Mouse (Mus musculus): ENCODE measurements around the gene Akap5. TPM values are rescaled to one million over a fixed set of nuclear protein-coding genes. Genes with fewer than 3 reads are reported as not detected.

The Akap5 gene
- total RNA-seq (2021), result 1 to 10 TPM; 2.2 to 3.5 TPM
- long read RNA-seq, experiment 1, full-length matches to known transcripts, result 2 of 2 reads
- long read RNA-seq, experiment 1, partial matches to known transcripts, result 0 of 2 reads
- long read RNA-seq, experiment 1, other reads (novel, unspliced or antisense), result 0 of 2 reads
- long read RNA-seq, experiment 2, full-length matches to known transcripts, result 2 of 2 reads
- long read RNA-seq, experiment 2, partial matches to known transcripts, result 0 of 2 reads
- long read RNA-seq, experiment 2, other reads (novel, unspliced or antisense), result 0 of 2 reads

- intact Hi-C loops (cut with DNase I), result no loop called here
Observed at GRCm38 (mm10) chr12:76324679-76325431, at the start of gene Akap5. Akap5 (plus strand) TSS chr12:76324891.

DNA sequence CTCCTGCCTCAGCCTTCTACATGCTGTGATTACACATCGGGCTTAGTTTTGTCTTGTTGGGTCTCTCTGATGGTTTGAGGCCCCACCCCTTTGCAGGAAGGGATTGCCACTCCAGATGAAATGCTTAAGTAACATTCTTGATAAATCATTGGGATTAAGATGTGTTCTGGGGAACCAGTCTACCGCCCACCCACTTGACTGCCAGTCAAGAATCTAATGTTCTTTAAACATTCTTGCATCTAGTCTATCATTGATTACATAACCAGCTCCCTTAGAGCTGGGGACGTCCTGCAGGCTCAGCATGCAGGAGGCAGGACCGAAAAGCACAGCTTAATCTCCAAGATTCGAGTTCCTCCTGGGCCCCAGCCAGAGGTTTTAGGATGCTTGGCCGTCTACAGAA lies 46.5 kb upstream of the Akap5 start:
- no peak for DNase-seq
- intact Hi-C loops (cut with DNase I), result no loop called here

More at GRCm38 (mm10) chr12:76324679-76325431, at the start of gene Akap5:
- DNase-seq, result peak; percentile 66 to 68

- intact Hi-C loops (cut with DNase I), result no loop called here
- no peak for DNase-seq
Observed at GRCm38 (mm10) chr12:76280556-76280955, 44.1 kb upstream of the Akap5 start.

GRCm38 (mm10) chr12:76281111-76281660 lies 43.5 kb upstream of the Akap5 start:
- intact Hi-C loops (cut with DNase I), result no loop called here
- DNase-seq, result no peak

DNA sequence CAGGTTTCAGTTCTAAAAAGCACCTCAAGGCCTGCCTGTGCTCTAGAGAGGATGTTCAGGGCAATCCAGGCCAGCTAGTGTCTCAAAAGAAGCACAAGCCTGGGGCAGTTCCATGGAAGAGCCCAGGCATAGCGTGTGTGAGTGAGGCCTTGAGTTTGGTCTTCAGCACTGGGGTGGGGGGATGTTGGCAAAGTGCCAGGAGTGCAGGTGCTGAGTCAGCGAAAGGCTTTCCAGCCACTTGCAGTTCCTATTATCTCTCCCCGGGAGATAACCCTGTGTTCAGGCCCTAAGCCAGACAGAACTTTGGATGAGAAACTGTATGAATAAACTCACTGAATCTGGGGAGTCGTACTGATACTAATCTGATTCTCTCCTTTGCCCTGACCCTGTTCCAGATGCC lies 42.6 kb upstream of the Akap5 start:
- intact Hi-C loops (cut with DNase I), result no loop called here
- DNase-seq, result peak in 1 of 2 experiments; percentile 20

- no peak for DNase-seq
- intact Hi-C loops (cut with DNase I), result no loop called here
Observed at GRCm38 (mm10) chr12:76282532-76283173, 42.0 kb upstream of the Akap5 start.

- no peak for DNase-seq
- intact Hi-C loops (cut with DNase I), result no loop called here
Observed at GRCm38 (mm10) chr12:76285418-76285817, 39.3 kb upstream of the Akap5 start.

GRCm38 (mm10) chr12:76287986-76288385 lies 36.7 kb upstream of the Akap5 start:
- intact Hi-C loops (cut with DNase I), result no loop called here
- DNase-seq, result no peak

DNA sequence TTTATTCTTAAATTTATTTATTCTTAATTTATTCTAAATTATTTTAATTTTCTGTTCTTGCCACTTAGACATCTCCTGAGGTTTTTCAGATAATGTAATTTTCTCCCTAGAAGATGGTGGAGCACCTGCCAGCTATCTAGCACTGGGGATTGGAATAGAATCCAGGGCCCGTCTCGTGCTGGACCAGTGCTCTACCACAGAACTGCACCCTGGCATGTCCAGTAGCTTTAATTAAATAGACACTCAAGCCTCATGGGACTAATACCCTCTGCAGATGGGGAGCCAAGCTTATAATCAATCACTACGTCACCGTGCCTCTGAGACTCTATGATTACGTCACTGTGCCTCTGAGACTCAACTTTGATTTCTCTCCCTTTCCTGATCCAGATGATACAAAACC lies 36.2 kb upstream of the Akap5 start:
- DNase-seq, result no peak
- intact Hi-C loops (cut with DNase I), result no loop called here

DNA sequence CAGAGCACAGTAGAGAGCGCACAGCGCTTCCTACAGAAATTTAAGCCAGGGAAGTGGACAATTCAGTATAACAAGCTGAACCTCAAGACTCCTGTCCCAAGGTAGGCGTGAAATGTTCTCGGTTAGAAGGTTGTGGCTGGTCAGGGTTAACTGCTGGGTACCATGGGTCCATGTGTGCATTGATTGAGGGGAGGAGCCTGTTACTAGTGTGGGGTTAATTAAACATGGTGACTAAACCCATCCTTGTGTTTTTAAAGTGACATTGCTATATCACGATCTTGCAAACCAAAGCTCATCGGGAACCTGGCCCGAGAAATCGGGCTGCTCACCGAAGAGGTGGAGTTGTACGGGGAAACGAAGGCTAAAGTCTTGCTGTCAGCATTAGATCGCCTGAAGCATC lies 35.3 kb upstream of the Akap5 start:
- intact Hi-C loops (cut with DNase I), result no loop called here
- no peak for DNase-seq

DNA sequence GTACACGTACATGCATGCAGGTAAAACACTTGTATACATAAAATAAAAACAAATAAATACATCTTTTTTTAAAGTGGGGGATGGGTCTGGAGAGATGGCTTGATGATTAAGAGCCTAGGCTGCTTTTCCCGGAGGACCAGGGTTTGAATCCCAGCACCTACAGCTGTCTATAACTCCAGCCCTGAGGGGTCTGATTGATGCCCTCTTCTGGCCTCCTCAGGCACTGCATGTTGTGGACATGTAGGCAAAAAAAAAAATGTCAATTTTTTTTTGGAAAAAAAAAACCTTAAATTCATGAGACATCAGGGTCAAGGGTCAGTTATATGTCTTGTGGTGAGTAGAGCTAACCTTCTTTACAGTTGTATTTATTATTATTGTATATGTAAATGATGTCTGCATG lies 34.4 kb upstream of the Akap5 start:
- DNase-seq, result no peak
- intact Hi-C loops (cut with DNase I), result no loop called here

- intact Hi-C loops (cut with DNase I), result loop anchor here (1.0 kb wide), 2 partner anchors 49 to 179 kb away; no protein-coding TSS in a partner anchor
- DNase-seq, result peak; percentile 77 to 84
Observed at GRCm38 (mm10) chr12:76293192-76293591, 31.5 kb upstream of the Akap5 start.

DNA sequence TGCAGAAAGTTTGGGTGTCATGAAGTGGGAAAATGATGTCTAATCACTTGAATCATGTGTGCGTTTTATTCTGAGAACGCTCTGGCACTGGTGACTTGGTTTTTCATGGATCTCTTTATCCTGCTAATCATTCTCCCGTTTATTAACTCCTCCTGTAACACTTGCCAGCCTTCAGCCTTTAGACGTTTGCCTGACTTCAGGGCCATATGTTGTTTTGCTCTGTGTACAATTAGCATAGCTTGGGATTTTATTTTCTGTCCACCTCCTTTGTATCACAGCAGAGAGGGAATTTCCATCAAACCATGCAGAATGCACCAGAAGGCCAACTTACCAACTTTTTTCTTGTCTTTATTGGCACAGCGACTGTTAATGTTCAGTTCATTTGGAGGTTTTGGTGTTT lies 26.9 kb upstream of the Akap5 start:
- intact Hi-C loops (cut with DNase I), result no loop called here
- no peak for DNase-seq

DNA sequence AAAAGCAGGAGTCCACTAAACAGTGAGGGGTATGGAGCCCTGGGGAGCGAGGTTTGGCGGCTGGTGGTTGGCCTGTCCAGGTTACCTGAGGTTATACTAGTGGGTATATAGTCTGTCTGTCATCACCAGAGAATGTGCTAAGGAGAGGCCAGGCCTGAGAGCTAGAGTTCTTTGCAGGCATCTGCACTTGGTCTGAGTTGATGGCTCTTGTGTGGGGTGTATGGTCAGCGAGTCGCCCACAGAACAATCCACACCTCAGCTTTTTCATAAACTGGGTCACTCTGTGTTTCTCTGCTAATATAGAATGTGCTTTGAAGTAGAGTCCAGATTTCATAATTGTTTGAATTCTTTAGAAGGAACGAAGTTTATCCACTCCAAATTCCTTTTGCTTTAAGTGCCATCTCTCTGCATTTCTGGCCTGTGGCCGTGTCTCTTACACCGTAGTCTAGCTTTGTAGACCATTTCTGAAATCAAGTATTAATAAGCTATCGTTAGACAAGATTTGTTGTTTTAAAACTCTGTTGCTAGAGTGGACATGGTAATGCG lies 25.3 kb upstream of the Akap5 start:
- DNase-seq, result no peak
- intact Hi-C loops (cut with DNase I), result no loop called here

DNA sequence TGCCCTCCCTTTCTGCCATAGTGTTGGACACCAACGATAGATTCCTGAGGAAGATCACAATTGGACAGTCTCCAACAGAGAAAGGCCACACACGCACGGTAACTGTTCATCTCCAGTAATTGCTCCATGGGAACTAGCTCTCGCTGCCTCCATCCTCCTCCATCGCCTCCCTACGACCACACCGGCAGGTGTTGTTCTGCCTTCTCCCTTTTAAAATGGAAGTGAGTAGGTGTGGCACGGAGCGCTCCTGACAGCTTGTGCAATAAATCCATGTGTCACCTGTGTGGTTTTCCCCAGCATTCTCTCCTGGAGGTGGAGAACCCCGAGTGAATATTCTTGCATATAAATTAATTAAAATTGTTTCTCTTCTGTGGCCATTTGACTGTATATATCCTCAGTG lies 24.3 kb upstream of the Akap5 start:
- intact Hi-C loops (cut with DNase I), result no loop called here
- DNase-seq, result no peak

GRCm38 (mm10) chr12:76303474-76303873 lies 21.2 kb upstream of the Akap5 start:
- DNase-seq, result no peak
- intact Hi-C loops (cut with DNase I), result no loop called here

DNA sequence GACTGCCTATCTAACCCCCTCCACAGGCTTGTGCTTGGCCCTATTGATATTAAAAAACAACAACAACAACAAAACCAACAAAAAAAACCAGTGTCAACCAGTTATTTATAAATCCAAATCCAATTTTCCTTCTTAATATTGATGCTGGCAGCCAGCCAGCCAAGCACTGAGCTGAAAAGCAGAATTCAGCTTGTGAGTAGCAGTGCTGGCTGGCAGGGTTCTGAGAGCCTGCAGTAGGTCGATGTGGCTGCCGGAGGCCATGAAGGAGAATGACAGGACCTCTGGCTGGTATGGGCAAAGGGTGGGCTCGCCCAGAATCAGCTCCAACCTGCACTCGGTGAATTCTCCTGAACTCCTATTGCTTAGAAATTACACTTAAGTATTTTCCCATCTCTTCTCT lies 20.5 kb upstream of the Akap5 start:
- intact Hi-C loops (cut with DNase I), result no loop called here
- peak in 1 of 2 experiments; percentile 15 for DNase-seq

- DNase-seq, result no peak
- intact Hi-C loops (cut with DNase I), result no loop called here
Observed at GRCm38 (mm10) chr12:76305107-76305506, 19.6 kb upstream of the Akap5 start.

DNA sequence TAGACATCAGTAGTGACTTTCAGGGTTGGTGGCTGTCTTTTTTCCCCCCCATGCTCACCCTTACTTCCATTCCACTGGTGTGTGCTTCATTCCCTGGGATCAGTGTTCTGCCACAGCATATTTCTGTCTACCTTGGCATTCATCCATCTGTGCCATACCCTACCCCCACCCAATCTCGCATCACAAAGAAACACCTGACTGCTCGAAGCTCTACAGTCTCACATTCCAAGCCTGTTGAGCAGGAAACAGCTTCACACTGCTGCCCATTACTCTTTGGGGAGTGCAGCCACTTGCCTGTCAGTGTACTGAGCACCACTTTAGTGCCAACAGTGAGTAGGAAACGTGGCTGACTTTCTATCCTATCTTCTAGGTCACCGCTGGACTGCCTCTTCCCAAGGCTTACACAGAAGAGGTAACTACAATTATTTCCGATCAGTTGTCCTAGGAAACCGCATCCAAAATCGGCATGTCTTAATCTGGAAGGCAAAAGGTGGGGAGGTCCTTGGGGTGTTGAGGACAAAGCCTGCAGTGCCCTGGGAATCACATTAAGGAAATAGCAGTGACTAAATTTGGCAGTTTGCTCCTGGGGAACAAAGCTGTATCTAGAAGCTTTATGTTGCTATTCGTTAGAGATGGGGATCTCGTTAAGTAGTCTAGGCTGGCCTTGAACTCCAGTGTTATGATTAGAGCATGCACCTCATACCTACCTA lies 17.7 kb upstream of the Akap5 start:
- DNase-seq, result no peak
- intact Hi-C loops (cut with DNase I), result no loop called here

DNA sequence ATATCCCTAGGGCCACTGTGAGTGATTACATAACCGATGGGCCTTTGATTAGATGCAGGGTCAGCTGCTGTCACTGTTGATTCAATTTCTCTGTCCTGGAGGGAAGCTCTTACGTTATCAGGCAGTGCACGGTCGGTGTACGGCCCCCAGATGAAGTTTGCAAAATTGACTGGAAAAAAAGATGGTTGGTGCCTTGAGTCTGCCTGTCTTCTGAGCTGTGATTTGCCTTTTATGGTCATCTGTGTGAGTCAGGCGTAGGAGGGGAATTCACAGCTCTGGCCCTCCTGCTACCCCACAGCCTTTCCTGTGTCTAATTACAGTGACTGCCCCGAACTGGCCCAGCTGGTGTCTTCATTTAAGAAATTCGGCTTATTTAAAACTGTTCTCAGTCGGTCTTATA lies 16.7 kb upstream of the Akap5 start:
- intact Hi-C loops (cut with DNase I), result no loop called here

More for the DNA sequence above, 16.7 kb upstream of the Akap5 start:
- DNase-seq, result peak; percentile 35 to 43

Measured in heart, postnatal 14 days (tissue).